Mouse (Mus musculus): ENCODE measurements around the gene Maz. TPM values are rescaled to one million over a fixed set of nuclear protein-coding genes. Genes with fewer than 3 reads are reported as not detected.

Maz gene
- total RNA-seq, 1 experiment from 2014 or later = 53.3 TPM

DNA sequence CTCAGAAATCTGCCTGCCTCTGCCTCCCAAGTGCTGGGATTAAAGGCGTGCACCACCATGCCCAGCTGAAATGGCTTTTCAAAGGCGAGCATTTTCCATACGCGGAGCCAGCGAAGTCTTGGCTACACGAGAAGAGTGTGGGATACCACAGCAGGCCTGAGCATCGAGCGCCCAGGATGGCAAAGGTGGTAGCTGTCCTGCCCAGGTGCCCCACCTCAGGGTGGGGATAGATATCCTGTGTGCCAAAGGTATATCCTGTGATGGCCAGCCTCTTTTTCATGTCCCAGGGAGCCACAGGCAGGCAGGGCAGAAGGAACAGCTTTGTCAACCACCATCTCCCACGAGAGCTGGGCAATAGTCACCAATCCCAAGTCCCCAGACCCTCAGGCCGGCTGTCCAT lies 14.0 kb downstream of the Maz start:
- no peak for ATAC-seq (replicated peaks in 1 of 2; ENCODE audit: insufficient read depth in 1 of 2, low FRiP score in 2 of 2, low TSS enrichment in 1 of 2, low read depth in 1 of 2, poor library complexity in 2 of 2, severe bottlenecking in 2 of 2)

DNA sequence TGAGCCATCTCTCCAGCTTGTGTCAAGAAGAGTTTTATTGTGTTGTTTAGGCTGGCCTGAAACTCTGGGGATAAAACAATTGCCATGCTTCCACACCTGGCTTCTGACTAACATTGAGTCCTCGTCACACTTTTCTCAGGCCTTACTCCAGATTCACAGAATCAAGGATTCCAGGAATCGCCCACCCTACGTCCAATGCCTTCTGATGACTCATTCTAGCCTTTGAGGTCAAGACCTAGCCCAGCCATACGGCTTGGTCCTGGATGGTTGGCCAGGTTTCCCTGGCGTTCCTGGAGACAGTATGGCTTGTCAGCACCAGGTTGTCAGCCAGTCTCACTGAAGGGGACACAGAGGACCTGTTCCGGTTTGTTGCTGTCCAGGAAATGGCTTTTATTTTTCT lies 14.5 kb downstream of the Maz start:
- ATAC-seq (replicated peaks in 1 of 2; ENCODE audit: insufficient read depth in 1 of 2, low FRiP score in 2 of 2, low TSS enrichment in 1 of 2, low read depth in 1 of 2, poor library complexity in 2 of 2, severe bottlenecking in 2 of 2) = no peak

DNA sequence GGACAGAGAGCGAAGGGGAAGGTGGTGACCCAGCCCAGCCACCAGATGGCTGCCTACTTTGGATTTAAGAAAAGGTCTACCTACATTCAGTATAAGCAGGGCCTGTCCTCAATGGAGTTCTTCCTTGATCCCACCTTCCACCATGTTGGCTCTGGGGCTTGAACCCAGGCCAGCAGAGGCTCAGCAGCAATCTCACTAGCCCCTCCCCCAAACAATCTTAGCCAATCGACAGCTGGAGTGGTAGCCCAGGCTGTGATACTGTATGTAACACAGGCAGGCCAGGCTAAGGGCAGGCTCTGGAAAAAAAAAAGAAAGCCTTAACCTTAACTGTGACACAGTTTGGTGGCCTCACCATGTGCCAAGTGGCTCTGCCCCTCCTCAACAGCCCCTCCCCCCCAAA lies 15.1 kb downstream of the Maz start:
- ATAC-seq (replicated peaks in 1 of 2; ENCODE audit: insufficient read depth in 1 of 2, low FRiP score in 2 of 2, low TSS enrichment in 1 of 2, low read depth in 1 of 2, poor library complexity in 2 of 2, severe bottlenecking in 2 of 2) = no peak

DNA sequence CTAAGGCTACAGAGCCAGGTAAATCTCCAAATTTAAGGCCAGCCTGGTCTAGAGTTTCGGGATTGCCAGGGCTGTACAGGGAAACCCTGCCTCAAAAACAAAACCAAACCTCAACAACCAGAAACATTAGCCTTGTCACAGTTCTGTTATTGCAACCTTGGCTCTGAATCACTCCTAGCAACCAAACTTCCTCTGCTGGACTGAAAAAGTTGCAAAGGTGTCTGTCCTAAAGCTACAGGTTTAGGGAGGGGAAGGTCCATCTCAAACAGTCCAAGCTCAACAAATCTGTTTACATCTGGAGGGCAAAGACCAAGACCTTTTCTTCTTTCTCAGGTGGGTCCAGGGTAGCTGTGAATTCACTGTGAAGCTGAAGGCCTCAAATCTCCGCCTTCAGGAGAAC lies 15.8 kb downstream of the Maz start:
- no peak for ATAC-seq (replicated peaks in 1 of 2; ENCODE audit: insufficient read depth in 1 of 2, low FRiP score in 2 of 2, low TSS enrichment in 1 of 2, low read depth in 1 of 2, poor library complexity in 2 of 2, severe bottlenecking in 2 of 2)

DNA sequence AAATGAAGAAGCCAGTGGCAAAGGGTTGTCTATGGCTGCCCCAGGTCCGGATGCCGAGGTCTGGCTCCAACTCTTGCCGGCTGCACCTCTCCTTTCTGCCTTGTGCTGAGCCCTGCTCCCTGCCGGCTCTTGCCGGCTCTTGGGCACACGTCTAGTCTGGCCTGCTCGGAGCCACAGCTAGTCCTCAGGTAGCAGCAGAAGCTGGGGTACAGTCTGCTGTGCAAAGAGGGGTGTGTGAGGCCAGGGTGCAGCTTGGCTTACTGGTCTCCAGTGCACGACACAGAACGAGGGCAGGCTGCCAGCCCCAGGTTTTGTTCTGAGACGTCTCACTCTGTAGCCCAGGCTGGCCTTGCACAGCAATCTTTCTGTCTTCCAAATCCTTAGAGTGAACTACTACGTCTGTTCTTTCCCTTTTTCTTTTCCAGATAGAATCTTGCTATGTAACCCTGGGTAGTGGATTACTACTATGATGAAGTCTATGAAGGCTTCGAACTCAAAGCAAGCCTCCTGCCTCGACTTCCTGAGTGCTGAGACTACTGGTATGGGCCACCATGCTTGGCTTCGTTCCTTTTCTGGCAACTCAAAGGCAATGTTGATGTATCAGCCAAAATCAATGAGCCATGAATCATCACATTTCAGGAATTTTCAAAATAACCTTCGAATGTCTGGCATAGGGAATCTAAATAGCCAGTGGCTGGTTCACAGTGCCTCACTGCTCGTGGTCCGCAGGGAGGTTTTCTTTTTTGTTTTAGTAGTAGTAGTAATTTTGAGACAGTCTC lies 17.3 kb downstream of the Maz start:
- no peak for ATAC-seq (replicated peaks in 1 of 2; ENCODE audit: insufficient read depth in 1 of 2, low FRiP score in 2 of 2, low TSS enrichment in 1 of 2, low read depth in 1 of 2, poor library complexity in 2 of 2, severe bottlenecking in 2 of 2)

DNA sequence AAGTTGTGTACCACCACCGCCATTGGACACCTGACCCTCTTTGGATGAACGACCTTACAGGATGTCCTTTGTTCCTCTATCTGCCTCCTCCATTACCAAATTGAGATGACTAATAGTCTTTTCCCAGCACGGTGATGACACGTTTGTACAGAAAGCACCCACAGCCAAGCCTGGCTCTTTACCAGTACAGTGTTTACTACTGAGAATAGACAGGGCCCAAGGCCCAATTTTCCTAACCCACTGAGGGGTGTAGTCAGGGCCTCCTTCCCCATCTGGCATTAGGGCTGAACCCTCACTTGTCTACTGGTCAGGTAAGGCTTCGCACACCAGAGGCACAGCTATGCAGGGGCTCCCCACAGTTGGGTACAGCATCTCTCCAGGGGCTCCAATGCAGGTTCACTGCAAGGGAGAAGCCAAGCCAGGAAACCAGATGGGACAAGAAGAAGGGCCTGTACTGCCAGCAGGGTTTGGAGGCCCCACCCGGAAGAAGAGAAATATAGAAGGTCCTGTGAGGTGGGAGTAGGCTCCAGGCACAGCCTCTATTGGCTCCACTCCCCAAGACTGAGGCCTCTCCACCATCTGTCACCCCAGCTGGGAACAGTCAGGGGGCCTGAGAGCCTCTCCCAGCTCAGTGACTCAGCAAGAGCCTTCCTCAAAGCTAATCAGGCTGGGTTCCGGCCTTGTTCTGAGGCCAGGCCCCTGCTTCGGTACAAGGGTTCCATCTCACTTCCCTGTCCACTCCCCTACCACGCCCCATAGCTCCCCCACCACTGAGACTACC lies 18.4 kb downstream of the Maz start:
- peak; percentile 92 to 96 for ATAC-seq (replicated peaks in 1 of 2; ENCODE audit: insufficient read depth in 1 of 2, low FRiP score in 2 of 2, low TSS enrichment in 1 of 2, low read depth in 1 of 2, poor library complexity in 2 of 2, severe bottlenecking in 2 of 2)

DNA sequence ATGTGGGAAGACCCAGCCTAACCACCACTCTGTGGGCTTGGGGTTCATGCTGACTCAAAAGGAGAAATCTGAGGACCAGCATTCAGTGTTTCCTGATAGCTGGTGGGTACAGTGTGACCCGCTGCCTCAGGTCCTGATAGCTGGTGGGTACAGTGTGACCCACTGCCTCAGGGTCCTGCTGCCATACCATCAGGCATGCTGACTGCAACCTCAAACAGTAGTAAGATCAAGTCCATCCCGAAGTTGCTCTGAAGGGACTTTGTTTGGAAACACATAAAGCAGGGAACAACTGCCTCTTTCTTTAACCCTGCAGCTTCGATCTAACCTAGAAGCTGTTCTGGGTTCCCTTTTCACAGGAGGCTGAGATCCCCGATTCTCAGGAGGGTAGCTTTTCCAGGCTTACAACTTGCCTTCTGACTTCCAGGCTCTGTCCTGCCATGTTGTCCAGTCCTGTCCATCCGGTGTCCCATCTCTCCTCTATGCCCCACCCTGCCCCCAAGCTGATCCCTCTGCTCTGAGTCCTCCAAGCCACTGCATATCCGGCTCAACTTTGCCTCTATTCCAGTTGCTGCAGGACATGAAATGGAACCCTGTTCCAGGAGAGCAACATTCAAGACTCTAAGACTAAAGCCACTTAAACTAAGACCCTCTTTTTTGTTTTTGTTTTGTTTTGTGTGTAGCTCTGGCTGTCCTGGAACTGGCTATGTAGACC lies 19.4 kb downstream of the Maz start:
- no peak for ATAC-seq (replicated peaks in 1 of 2; ENCODE audit: insufficient read depth in 1 of 2, low FRiP score in 2 of 2, low TSS enrichment in 1 of 2, low read depth in 1 of 2, poor library complexity in 2 of 2, severe bottlenecking in 2 of 2)

DNA sequence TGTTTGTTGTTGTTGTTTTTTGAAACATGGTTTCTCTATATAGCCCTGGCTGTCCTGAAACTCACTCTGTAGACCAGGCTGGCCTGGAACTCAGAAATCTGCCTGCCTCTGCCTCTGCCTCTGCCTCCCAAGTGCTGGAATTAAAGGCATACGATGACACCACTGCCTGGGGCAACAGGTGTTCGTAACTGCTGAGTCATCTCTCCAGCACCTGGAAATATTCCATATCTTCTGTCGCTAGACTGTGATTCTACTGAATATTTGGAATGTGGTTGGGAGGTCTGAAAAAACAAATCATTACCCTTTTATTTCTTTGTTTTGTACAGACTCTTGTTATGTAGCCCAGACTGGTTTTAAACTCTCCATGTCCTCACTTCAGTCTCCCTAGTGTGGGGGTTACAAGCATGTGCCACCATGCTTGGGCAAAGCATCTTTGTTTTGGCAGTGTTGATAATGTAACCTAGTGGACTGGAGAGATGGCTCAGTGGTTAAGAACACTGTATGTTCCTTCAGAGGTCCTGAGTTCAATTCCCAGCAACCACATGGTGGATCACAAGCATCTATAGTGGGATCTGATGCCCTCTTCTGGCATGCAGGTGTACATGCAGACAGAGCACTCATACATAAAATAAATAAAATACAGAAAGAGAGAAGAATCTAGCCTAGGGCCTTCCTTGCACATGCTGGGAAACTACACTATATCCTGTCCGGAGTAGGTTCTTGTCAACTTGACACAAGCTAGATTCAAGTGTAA lies 22.5 kb downstream of the Maz start:
- ATAC-seq (replicated peaks in 1 of 2; ENCODE audit: insufficient read depth in 1 of 2, low FRiP score in 2 of 2, low TSS enrichment in 1 of 2, low read depth in 1 of 2, poor library complexity in 2 of 2, severe bottlenecking in 2 of 2) = no peak

DNA sequence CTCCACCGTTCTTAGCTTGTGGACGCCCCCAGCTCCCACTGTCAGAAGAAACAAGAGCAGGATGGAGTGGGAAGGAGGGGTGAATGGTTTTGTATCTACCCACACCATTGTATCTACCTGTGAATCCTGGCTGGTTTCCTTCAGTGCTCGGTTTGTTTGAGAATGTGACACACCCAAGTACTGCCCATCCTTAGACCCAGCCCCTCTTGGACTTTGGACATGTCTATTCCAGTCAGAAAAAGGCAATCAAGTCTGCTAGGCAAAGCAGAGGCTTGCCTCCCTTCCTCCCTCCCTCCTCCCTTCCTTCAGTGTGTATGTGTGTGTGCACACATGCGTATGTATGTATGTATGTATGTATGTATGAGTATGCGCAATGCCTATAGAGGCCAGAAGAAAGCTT lies 23.2 kb downstream of the Maz start:
- no peak for ATAC-seq (replicated peaks in 1 of 2; ENCODE audit: insufficient read depth in 1 of 2, low FRiP score in 2 of 2, low TSS enrichment in 1 of 2, low read depth in 1 of 2, poor library complexity in 2 of 2, severe bottlenecking in 2 of 2)

DNA sequence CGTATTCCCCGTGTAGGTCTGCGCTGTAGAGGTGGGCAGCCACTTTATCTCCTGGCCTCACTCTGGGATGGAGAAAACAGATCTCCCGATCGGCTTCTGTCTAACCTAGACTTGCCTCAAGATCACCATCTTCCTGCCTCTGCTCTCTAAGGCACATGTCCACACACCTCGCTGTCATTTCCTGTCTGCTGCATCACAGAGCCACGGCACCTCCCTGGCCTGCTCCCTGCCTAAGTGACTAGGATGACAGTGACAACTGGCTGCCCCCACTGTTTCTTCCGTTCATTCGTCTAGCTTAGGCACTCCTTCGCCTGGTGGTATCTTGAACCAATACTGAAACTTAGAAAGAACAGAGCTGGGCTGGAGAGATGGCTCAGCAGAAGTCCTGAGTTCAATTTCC lies 27.3 kb downstream of the Maz start:
- no peak for ATAC-seq (replicated peaks in 1 of 2; ENCODE audit: insufficient read depth in 1 of 2, low FRiP score in 2 of 2, low TSS enrichment in 1 of 2, low read depth in 1 of 2, poor library complexity in 2 of 2, severe bottlenecking in 2 of 2)

DNA sequence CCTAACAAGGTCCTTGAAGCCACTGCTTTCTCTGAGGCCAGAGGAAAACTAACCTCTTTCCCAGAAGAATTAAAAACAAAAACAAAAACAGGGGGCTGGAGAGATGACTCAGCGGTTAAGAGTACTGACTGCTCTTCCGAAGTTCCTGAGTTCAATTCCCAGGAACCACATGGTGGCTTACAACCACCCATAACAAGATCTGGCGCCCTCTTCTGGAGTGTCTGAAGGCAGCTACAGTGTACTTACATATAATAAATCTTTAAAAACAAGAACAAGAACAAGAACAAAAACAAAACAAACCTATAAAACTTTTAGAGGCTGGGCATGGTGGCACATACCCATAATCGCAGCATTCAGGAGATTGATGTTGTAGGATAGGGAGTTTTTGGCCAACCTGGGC lies 30.4 kb downstream of the Maz start:
- no peak for ATAC-seq (replicated peaks in 1 of 2; ENCODE audit: insufficient read depth in 1 of 2, low FRiP score in 2 of 2, low TSS enrichment in 1 of 2, low read depth in 1 of 2, poor library complexity in 2 of 2, severe bottlenecking in 2 of 2)

DNA sequence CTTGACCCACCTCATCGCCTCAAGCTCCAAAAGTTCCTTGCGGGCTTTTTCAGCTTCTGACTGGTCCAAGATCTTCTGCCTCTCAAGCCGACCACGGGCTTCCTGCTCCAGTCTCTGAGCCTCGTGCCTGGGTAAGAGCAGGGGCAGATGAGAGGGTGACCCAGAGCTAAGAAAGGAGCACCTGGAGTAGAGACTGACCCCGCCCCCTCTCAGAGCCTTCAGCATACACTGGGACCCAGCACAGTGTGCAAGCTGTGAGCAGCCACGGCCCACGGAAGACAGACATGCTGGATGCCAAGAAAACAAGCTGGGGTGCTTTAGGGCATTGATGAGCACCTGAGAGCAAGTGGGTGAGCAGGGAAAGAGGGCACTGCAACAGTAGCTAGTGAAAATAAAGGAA lies 38.0 kb downstream of the Maz start:
- no peak for ATAC-seq (replicated peaks in 1 of 2; ENCODE audit: insufficient read depth in 1 of 2, low FRiP score in 2 of 2, low TSS enrichment in 1 of 2, low read depth in 1 of 2, poor library complexity in 2 of 2, severe bottlenecking in 2 of 2)

DNA sequence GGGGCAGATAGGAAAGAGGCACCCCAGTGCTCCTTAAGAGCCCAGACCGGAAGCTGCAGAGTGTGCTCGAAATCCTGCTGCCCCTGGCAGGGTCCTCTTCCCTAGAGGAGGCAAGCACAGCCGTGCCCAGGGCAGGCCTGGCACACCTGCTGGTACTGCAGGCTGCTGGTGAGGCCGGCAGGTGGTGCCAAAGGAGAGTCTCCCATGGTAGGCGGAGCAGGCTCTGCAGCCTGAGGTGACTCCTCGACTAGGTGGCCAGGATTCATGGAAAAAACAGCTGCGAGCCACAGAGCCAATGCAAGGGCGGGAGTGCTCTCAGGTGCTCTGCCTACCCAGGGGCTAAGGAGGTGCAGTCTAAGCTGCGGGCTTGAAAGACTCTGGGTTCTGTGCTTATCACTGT lies 40.5 kb downstream of the Maz start:
- peak; percentile 56 to 65; a peak in 3 of 4 replicates for ATAC-seq (replicated peaks in 1 of 2; ENCODE audit: insufficient read depth in 1 of 2, low FRiP score in 2 of 2, low TSS enrichment in 1 of 2, low read depth in 1 of 2, poor library complexity in 2 of 2, severe bottlenecking in 2 of 2)

DNA sequence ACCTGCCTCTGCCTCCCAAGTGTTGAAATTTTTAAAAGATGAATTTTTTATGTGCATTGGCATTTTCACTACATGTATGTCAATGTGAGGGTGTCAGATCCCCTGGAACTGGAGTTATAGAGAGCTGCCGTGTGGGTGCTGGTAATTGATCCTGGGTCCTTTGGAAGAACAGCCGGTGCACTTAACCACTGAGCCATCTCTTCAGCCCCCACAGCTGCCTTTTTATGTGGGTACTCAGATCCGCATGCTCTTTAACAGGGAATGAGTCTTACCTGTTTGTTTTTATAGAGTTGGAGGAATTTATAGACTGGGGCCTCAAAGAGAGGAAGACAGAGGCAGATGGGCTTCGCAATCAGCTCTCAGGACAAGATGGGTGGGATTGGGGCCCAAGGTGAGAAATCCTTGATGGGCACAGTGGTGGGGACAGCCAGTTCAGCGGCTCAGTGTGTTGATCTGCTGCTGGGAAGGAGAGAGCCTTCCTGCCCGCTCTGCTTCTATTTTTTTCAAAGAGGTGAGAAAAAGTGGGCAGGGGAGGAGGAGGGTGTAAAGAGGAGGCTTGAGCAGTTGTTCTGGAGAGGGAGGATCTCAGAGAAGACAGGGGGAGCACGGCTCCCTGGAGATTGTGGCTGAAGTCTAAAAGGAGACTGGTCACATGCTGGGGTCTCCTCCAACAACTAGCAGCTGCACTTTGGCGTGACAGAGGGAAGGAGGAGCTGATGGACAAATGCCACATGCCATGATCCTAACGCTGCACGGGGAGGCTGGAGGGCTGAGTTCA lies 42.0 kb downstream of the Maz start:
- no peak for ATAC-seq (replicated peaks in 1 of 2; ENCODE audit: insufficient read depth in 1 of 2, low FRiP score in 2 of 2, low TSS enrichment in 1 of 2, low read depth in 1 of 2, poor library complexity in 2 of 2, severe bottlenecking in 2 of 2)

DNA sequence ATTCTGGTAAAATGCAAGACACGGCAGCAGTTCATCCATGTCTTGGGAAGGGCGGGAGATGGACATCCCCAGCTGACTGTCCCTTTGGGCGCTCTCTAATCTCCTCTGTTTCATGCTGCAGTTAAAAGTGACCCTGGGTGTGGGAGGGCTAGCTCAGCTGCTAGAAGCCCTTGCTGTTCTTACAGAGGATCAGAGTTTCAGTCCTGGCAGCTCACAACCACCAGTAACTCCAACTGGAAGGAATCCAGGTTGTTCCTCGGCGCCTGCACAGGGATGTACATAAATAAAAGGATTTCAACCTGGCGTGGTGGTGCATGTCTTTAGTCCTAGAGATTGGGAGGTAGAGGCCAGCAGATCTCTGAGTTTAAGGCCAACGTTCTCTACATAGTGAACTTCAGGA lies 43.7 kb downstream of the Maz start:
- ATAC-seq (replicated peaks in 1 of 2; ENCODE audit: insufficient read depth in 1 of 2, low FRiP score in 2 of 2, low TSS enrichment in 1 of 2, low read depth in 1 of 2, poor library complexity in 2 of 2, severe bottlenecking in 2 of 2) = no peak

DNA sequence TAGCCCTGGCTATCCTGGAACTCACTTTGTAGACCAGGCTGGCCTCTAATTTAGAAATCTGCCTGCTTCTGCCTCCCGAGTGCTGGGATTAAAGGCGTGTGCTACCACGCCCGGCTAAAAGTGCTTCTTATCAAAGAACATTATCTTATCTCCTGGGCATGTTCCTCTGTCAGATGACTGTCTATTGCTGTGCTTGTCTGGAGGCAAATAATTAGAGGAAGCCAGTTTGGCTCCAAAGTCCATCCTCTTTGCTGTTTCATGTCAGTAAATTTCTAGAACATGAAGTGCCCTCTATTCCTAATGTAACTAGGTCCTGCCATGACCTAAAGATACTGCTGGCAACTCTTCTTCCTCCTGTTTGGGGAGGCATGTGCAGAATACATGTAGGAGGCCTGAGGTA lies 44.8 kb downstream of the Maz start:
- ATAC-seq (replicated peaks in 1 of 2; ENCODE audit: insufficient read depth in 1 of 2, low FRiP score in 2 of 2, low TSS enrichment in 1 of 2, low read depth in 1 of 2, poor library complexity in 2 of 2, severe bottlenecking in 2 of 2) = no peak

DNA sequence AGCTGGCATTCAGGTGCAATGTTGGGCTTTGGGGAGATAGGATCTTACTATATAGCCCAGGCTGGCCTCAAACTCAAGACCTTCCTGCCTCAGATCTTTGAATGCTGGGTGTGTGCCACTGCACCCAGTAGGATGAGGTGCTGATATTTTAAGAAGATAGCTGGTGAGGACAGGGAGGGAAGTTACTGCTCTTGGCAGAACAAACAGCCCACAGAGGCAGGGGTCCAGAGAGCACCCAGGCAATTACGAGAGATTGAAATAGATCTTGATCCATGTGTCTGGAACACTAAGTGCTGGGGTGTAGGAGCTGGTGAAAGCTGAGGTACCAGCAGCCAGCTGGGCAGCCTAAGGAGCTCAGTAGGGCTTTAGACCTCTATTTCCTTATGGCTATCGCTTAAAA lies 45.2 kb downstream of the Maz start:
- ATAC-seq (replicated peaks in 1 of 2; ENCODE audit: insufficient read depth in 1 of 2, low FRiP score in 2 of 2, low TSS enrichment in 1 of 2, low read depth in 1 of 2, poor library complexity in 2 of 2, severe bottlenecking in 2 of 2) = no peak

Data from hematopoietic stem cell, adult 5-6 weeks (primary cell).